Mouse (Mus musculus): Measurements from ENCODE around the gene Epgn. TPM values are rescaled to one million over a fixed set of nuclear protein-coding genes. Genes with fewer than 3 reads are reported as not detected.

The Epgn gene
- polyA plus RNA-seq, 1 experiment from 2014 or later, result 0.18 TPM

DNA sequence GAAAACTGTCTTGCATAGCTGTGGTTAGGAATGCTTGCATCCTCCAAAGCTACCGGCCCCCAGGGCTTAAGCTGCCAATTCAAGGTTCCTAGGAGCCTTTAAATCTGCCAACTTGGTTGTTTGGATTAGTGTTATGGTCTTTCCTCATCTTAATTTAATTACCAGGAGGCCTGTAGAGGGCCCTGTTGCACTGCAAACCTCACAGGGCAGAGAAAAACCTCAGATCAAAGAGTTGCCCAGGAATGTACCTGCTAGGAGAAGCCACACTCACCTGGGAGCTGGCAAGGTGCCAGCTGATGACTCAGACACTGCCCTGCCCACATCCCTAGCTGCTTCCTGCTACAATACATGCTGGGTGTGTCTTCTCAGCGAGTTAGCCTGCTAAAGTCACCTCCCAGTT lies 11.3 kb downstream of the Epgn start:
- H3K4me1 ChIP-seq, result no peaks in the 10 kb centered on the region
- H3K9me3 ChIP-seq, result no peaks in the 10 kb centered on the region
- H3K36me3 ChIP-seq, result no peaks in the 10 kb centered on the region
- no peak overlapping the region for H3K27ac ChIP-seq
- H3K27me3 ChIP-seq, result no peaks in the 10 kb centered on the region
- ATAC-seq (ENCODE audit: insufficient number of reproducible peaks, insufficient read depth, low FRiP score, low TSS enrichment), result peak; percentile 72; the same call in 1 of the 2 replicates
- 14% methylated on average over 2 of the region's 2 CpGs for WGBS
- H3K4me3 ChIP-seq, result no peak overlapping the region
- H3K4me2 ChIP-seq (replicated peaks), result no peak overlapping the region
- H3K9ac ChIP-seq, result no peak overlapping the region

DNA sequence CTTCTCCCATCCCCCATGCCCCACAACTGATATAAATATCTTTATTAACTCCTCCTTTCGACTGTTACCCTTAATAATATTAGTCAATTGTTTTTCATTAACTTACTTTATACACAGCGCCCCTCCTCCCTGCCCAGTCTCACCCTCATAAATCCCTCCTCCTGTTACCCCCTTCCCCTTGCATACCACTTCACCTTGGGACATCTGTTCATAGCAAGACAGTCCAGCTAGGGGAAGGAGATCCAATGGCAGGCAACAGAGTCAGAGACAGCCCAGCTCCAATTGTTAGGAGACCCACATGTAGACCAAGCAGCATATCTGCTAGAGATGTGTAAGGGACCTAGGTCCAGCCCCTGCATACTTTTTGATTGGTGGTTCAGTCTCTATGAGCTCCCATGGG lies 11.7 kb downstream of the Epgn start:
- Histone ChIP-seq H3K36me3 (no peaks in the 10 kb centered on the region), H3K27me3 (no peaks in the 10 kb centered on the region), H3K4me1 (no peaks in the 10 kb centered on the region), H3K4me3 (no peak overlapping the region), H3K9me3 (no peaks in the 10 kb centered on the region), H3K4me2 (replicated peaks) (no peak overlapping the region), H3K9ac (no peak overlapping the region), H3K27ac (no peak overlapping the region)
- peak; percentile 47; the same call in 1 of the 2 replicates for ATAC-seq (ENCODE audit: insufficient number of reproducible peaks, insufficient read depth, low FRiP score, low TSS enrichment)
- WGBS, result 66% methylated on average over 2 of the region's 2 CpGs

DNA sequence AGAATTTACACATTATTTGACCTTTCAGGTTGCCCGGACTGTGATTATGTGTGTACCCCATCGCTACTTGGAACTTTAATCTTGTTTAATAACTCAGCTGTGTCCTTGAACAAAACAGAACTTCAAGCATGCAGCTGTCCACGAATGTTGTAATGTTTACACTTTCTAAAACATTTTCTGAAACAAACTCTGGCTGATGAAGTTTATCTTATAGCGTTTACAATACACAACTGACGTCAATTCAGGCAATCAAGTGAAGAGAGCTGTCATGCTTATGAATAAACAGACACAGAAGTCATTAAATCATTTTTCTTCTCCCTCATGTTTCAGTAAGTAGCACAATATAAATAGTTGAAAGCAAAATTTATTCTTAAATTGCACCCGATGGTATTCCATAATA lies 20.7 kb downstream of the Epgn start:
- Histone ChIP-seq H3K9ac (no peak overlapping the region), H3K4me2 (replicated peaks) (no peak overlapping the region), H3K27me3 (no peaks in the 10 kb centered on the region), H3K4me1 (no peaks in the 10 kb centered on the region), H3K36me3 (no peaks in the 10 kb centered on the region), H3K4me3 (no peak overlapping the region), H3K9me3 (no peaks in the 10 kb centered on the region), H3K27ac (no peak overlapping the region)
- 76% methylated on average over 6 of the region's 6 CpGs for WGBS
- ATAC-seq (ENCODE audit: insufficient number of reproducible peaks, insufficient read depth, low FRiP score, low TSS enrichment), result no peak

DNA sequence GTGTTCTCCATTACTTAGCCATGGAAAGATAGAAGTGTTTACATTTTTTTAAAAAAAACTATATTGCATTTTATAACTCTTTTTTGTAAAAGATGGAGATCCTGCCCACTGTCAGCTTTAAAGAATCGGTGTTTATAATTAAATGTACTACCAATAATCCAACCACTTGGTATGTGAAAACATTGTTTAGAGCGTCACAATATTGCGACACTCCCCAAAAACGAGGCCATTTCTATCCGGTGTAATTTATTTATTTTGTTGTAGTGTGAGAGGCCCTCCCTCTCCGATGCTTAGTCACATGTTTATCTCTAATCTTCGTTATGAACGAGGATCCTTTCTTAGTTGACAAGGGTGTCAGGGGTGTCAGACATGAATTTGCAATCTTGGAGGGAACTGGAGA lies 21.1 kb downstream of the Epgn start:
- no peaks in the 10 kb centered on the region for H3K27me3 ChIP-seq
- H3K36me3 ChIP-seq, result no peaks in the 10 kb centered on the region
- H3K27ac ChIP-seq, result no peak overlapping the region
- H3K4me2 ChIP-seq (replicated peaks), result no peak overlapping the region
- no peaks in the 10 kb centered on the region for H3K9me3 ChIP-seq
- H3K4me3 ChIP-seq, result no peak overlapping the region
- H3K4me1 ChIP-seq, result no peaks in the 10 kb centered on the region
- no peak for ATAC-seq (ENCODE audit: insufficient number of reproducible peaks, insufficient read depth, low FRiP score, low TSS enrichment)
- H3K9ac ChIP-seq, result no peak overlapping the region
- WGBS, result 88% methylated on average over 8 of the region's 8 CpGs

DNA sequence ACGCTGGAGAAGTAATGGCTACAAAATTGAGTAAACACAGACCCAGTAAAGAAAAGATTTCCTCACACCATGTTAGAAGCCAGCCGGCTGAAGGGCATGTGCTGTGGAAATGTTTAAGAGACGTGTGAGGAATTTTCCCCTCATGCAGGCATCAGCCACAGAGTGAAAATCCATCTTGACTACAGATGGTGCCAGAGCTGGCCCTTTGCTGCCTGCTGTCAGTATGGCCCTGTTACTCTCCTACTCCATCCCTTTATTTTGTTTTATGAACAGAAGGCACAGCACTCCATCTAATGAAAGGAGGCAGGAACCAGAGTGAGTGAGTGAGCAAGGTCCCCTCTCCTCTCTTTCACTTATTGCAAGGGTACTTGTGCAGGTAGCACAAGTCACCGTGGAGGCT lies 45.1 kb downstream of the Epgn start:
- ATAC-seq (ENCODE audit: insufficient number of reproducible peaks, insufficient read depth, low FRiP score, low TSS enrichment), result no peak
- Histone ChIP-seq H3K36me3 (no peaks in the 10 kb centered on the region), H3K27ac (no peak overlapping the region), H3K4me1 (no peaks in the 10 kb centered on the region), H3K27me3 (peaks cover 30% of the 10 kb centered on the region), H3K4me2 (replicated peaks) (no peak overlapping the region), H3K4me3 (no peak overlapping the region), H3K9me3 (no peaks in the 10 kb centered on the region), H3K9ac (no peak overlapping the region)
- 77% methylated on average over 4 of the region's 4 CpGs for WGBS

DNA sequence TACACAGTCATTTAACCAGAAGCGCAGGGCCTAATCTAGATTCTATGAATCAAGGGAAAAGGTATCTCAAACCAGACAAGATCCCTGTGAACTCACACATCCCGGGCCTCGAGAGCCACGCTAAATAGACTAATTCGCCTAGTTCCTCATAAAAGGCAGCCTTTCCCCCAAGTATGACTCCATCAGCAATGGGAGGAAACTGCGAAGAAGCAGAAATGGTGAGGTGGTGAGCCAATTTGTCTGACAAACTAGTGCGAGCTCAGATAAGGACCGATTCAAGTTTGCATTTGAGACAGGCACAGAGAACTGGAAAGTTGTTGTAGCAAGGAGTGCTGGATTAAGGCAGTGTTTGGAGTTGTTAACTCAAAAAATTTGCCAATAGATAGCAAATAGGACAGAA lies 46.4 kb downstream of the Epgn start:
- Histone ChIP-seq H3K36me3 (no peaks in the 10 kb centered on the region), H3K27ac (no peak overlapping the region), H3K9ac (no peak overlapping the region), H3K4me1 (no peaks in the 10 kb centered on the region), H3K9me3 (no peaks in the 10 kb centered on the region), H3K27me3 (peaks cover 30% of the 10 kb centered on the region), H3K4me3 (no peak overlapping the region), H3K4me2 (replicated peaks) (no peak overlapping the region)
- no peak for ATAC-seq (ENCODE audit: insufficient number of reproducible peaks, insufficient read depth, low FRiP score, low TSS enrichment)
- 79% methylated on average over 8 of the region's 8 CpGs for WGBS

DNA sequence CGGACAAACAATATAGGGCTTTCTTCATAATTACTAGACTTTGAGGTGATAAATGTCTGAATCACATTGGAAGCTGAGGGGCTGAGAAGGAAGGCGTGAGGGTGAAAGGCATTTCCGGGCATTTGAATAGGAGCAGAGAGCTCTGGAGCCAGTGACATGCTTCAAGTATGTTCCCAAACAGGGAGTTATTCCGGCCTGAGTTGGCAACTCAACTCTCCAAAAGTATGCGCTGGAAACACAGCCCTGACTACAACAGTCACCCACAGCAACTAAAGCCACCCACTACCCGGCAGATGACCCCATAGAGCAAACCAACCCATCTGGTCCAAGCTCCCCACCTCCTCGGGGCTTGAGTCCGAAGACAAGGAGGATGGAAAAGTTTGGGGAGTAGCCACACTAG lies 46.8 kb downstream of the Epgn start:
- Histone ChIP-seq H3K4me2 (replicated peaks) (peak overlapping the region; percentile 63), H3K9ac (no peak overlapping the region), H3K4me3 (peak overlapping the region; percentile 32), H3K4me1 (no peaks in the 10 kb centered on the region), H3K36me3 (no peaks in the 10 kb centered on the region), H3K27ac (no peak overlapping the region), H3K9me3 (no peaks in the 10 kb centered on the region), H3K27me3 (peaks cover 30% of the 10 kb centered on the region)
- no peak for ATAC-seq (ENCODE audit: insufficient number of reproducible peaks, insufficient read depth, low FRiP score, low TSS enrichment)
- 40% methylated on average over 8 of the region's 8 CpGs for WGBS

DNA sequence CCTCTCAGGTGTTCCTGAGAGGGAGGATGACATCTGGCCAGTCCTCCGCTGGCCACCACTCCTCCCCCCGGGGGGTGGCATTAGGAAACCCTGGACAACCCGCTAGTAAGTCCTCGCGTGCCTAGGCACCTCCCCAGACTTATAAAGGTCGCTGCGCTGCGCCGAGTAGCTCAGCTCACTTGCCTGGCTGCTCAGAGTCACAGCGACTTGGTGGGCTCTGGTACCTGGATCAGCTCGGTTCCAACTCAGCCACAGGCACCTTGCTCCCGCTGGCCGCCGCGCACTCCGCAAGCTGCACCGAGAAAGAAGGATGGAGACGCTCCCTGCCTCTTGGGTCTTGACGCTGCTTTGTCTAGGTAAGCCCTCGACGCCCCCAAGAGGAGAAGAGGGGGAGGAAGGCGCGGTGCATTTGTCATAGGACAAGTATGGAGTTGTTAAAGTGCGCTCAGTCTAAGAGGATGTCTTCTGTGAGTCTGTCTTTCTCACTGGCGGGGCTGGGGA lies 47.2 kb downstream of the Epgn start, which contains the start of gene Ereg:
TSS of gene Ereg (plus strand) at position 173 of the 501 bp plus-strand sequence.
- Histone ChIP-seq H3K4me3 (peak within 1 kb of the TSS; percentile 32), H3K36me3 (no peaks in the 10 kb centered on the region), H3K9ac (peak within 1 kb of the TSS; percentile 20; the same call in 1 of the 2 replicates), H3K4me1 (no peaks in the 10 kb centered on the region), H3K9me3 (no peaks in the 10 kb centered on the region), H3K4me2 (replicated peaks) (peak within 1 kb of the TSS; percentile 63), H3K27ac (no peak within 1 kb of the TSS), H3K27me3 (peaks cover 30% of the 10 kb centered on the region)
- 1% methylated on average over 25 of the region's 25 CpGs for WGBS
- ATAC-seq (ENCODE audit: insufficient number of reproducible peaks, insufficient read depth, low FRiP score, low TSS enrichment), result 0 out of 2 replicates have a peak, but pooled peaks have one; percentile 47

DNA sequence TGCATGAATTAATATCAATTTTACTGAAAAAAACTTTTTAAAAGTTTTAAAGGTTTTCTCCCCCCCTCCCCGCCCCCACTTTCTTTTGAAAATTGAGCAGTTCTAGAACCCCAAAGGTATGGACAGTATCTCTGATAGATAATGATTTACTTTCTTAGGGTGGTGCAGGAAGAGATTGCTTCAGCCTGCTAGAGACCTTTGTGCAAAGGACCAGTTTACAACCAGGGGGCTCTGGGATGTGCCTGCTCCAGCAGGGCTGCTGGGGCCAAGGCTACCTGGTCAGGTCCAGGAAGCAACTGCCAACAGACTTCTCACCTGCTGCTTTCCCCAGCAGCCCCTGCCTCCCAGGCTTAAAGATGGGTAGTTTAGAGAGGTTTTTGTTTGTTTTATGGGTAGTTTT lies 47.8 kb downstream of the Epgn start:
- no peak for ATAC-seq (ENCODE audit: insufficient number of reproducible peaks, insufficient read depth, low FRiP score, low TSS enrichment)
- Histone ChIP-seq H3K4me3 (no peak overlapping the region), H3K4me2 (replicated peaks) (peak overlapping the region; percentile 63), H3K4me1 (no peaks in the 10 kb centered on the region), H3K9ac (no peak overlapping the region), H3K27ac (no peak overlapping the region), H3K27me3 (peaks cover 30% of the 10 kb centered on the region), H3K36me3 (no peaks in the 10 kb centered on the region), H3K9me3 (no peaks in the 10 kb centered on the region)
- 41% methylated on average over 1 of the region's 1 CpGs for WGBS

DNA sequence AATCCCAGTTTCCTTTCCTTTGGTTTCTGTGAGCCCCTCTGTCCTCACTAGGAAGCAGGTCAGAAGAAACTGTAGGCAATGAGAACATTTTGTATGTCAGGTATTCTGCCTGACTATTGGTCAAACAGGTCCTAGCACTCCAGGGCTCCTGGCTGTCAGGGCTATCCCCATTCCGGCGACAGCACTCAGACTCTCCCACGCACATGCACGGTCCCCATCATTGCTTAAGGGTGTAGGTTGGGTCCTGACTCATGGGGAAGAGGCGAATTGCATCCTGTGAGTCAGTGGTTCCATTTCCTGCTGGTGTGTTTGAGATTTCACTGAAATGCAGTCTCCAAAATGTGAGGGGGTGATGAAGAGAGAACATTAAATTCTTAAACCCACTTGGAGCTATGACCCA lies 55.8 kb downstream of the Epgn start:
- Histone ChIP-seq H3K4me3 (no peak overlapping the region), H3K27me3 (no peaks in the 10 kb centered on the region), H3K4me1 (no peaks in the 10 kb centered on the region), H3K4me2 (replicated peaks) (no peak overlapping the region), H3K36me3 (no peaks in the 10 kb centered on the region), H3K27ac (no peak overlapping the region), H3K9me3 (no peaks in the 10 kb centered on the region), H3K9ac (no peak overlapping the region)
- no peak for ATAC-seq (ENCODE audit: insufficient number of reproducible peaks, insufficient read depth, low FRiP score, low TSS enrichment)
- WGBS, result 84% methylated on average over 5 of the region's 5 CpGs

Other genes starting within 250 kb of the Epgn start
- gene Cxcl3, start 241.4 kb upstream of the Epgn start, polyA plus RNA-seq (2016; fragmentation: Nextera tagmentation; extraction: Ambion mirVana), result 0.31 and 0.59 TPM in 2 replicates
- gene Cxcl15, start 232.9 kb upstream of the Epgn start, polyA plus RNA-seq (2016; fragmentation: Nextera tagmentation; extraction: Ambion mirVana), result 0.24 TPM in 1 of 2 replicates, not detected in the other
- 0.41 and 0.50 TPM in 2 replicates for gene Cxcl1, start 136.2 kb upstream of the Epgn start, polyA plus RNA-seq (2016; fragmentation: Nextera tagmentation; extraction: Ambion mirVana)
- gene Cxcl2, start 123.6 kb upstream of the Epgn start, polyA plus RNA-seq (2016; fragmentation: Nextera tagmentation; extraction: Ambion mirVana), result not detected in 2 replicates
- gene Mthfd2l, start 96.3 kb upstream of the Epgn start, polyA plus RNA-seq (2016; fragmentation: Nextera tagmentation; extraction: Ambion mirVana), result 74.0 and 76.6 TPM in 2 replicates
- 0.05 TPM in 1 of 2 replicates, not detected in the other for gene Ereg, start 47.2 kb downstream of the Epgn start, polyA plus RNA-seq (2016; fragmentation: Nextera tagmentation; extraction: Ambion mirVana)
- gene Areg, start 112.1 kb downstream of the Epgn start, polyA plus RNA-seq (2016; fragmentation: Nextera tagmentation; extraction: Ambion mirVana), result 0.27 and 0.31 TPM in 2 replicates